Mouse (Mus musculus) cortical plate, adult 2 months (tissue): ENCODE measurements around the gene Mlana. TPM values are rescaled to one million over a fixed set of nuclear protein-coding genes. Genes with fewer than 3 reads are reported as not detected.

Experiments used
- H3K27ac ChIP-seq: fragments of 200-500 bp; 2 replicates; pipeline ENCODE4 v1.5.1; 2012; ENCODE audit warnings: low read length, control low read depth, inconsistent platforms; ENCODE audit not compliant: insufficient read depth
- H3K4me1 ChIP-seq: fragments of 200-500 bp; 2 replicates; pipeline ENCODE4 v1.6.1; 2011; ENCODE audit warnings: low read length; ENCODE audit not compliant: control insufficient read depth, insufficient read depth
- H3K4me3 ChIP-seq: fragments of 200-500 bp; 2 replicates; pipeline ENCODE4 v1.5.1; 2011; ENCODE audit warnings: mild to moderate bottlenecking, low read length, control low read depth; ENCODE audit not compliant: insufficient read depth
- CTCF ChIP-seq: fragments of 200-500 bp; IDR thresholded peaks from 2 replicates; pipeline ENCODE4 v1.5.1; 2011; ENCODE audit warnings: mild to moderate bottlenecking, control low read depth, low read length; ENCODE audit not compliant: insufficient read depth; ENCODE audit errors: extremely low read depth
- POLR2A ChIP-seq: fragments of 200-500 bp; IDR thresholded peaks from 2 replicates; pipeline ENCODE4 v1.6.1; 2011; ENCODE audit warnings: mild to moderate bottlenecking, low read length, control low read depth; ENCODE audit not compliant: insufficient read depth; ENCODE audit errors: extremely low read depth
- polyA plus RNA-seq: library from polyadenylated mRNA; depleted of rRNA; stranded (reverse); fragments of >200 nt; gene quantifications from 2 replicates; pipeline ENCODE4 v1.2.3, GENCODE M21; 2012; rRNA removed

Mlana gene
- polyA plus RNA-seq, 1 experiment, result not detected

DNA sequence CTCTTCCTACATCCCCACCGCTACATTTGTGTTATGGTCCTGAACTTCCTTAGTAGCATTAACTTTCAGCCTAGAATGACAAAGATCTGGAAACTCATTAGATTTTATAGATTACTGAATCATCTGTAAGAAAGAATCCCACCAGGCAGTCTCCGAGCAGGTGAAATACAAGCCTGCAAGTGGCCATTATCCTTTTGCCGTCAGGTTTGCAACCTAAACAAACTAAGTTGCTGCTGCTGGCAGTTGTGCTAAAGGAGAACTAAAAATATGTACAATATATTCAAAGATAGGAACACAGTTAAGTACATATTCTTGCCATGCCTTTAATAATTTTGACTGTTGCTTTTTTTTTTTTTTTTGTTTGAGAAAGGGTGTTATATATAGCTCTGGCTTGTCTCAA, 37.8 kb downstream of the Mlana start:
- no peaks in the 10 kb centered on the region for H3K4me1 ChIP-seq
- H3K4me3 ChIP-seq, result no peak overlapping the region
- H3K27ac ChIP-seq, result no peak overlapping the region
- TF ChIP-seq CTCF (no peak), POLR2A (no peak)

DNA sequence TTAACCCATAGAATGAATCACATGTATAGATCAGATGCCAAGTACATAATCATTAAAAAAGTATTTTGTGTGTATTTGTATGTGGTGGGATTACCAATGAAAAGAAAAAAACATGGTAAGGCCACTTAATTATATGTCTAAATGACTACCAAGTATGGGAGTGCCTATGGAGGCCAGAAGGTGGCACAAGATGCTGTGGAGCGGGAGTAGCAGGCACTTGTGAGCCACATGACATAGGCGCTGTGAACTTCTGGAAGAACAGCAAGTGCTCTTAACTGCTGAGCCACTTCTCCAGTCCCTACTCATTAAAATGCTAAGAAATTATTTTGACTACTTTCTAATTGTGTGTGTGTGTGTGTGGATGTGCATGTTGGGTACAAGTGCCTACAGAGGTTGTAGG, 42.0 kb downstream of the Mlana start:
- no peak overlapping the region for H3K27ac ChIP-seq
- H3K4me3 ChIP-seq, result no peak overlapping the region
- TF ChIP-seq POLR2A, result no peak
- TF ChIP-seq CTCF, result no peak
- H3K4me1 ChIP-seq, result no peaks in the 10 kb centered on the region

DNA sequence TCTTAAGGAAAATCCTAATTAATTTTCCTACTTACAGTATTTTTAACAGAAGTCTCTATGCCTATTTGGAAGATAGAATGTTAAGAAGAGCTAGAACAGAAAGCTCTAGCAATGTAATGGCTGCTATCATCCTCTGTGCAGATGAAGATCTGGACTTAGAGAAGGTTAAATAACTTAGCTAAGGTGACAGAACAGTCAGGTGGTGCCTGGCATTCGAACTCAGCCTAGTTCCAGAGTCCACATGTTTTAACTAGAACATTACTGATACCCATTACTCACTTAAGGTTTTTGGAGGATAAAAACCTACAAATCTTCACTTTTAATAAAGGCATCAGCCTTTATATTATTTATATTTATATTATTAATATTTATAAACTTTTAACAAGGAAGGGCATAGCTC, 43.0 kb downstream of the Mlana start:
- no peak overlapping the region for H3K27ac ChIP-seq
- TF ChIP-seq CTCF (no peak), POLR2A (no peak)

GRCm38 (mm10) chr19:29743531-29743930, 45.9 kb downstream of the Mlana start:
- no peak for TF ChIP-seq CTCF
- TF ChIP-seq POLR2A, result no peak
- H3K27ac ChIP-seq, result no peak overlapping the region
- H3K4me1 ChIP-seq, result no peaks in the 10 kb centered on the region
- H3K4me3 ChIP-seq, result no peak overlapping the region

More for the DNA sequence above, 43.0 kb downstream of the Mlana start:
- Histone ChIP-seq H3K4me3 (no peak overlapping the region), H3K4me1 (no peaks in the 10 kb centered on the region)

GRCm38 (mm10) chr19:29750994-29751393, 53.4 kb downstream of the Mlana start:
- TF ChIP-seq POLR2A, result no peak
- no peak for TF ChIP-seq CTCF
- Histone ChIP-seq H3K27ac (no peak overlapping the region), H3K4me1 (no peaks in the 10 kb centered on the region), H3K4me3 (no peak overlapping the region)

- H3K27ac ChIP-seq, result no peak overlapping the region
- TF ChIP-seq POLR2A, result no peak
- TF ChIP-seq CTCF, result no peak
- no peaks in the 10 kb centered on the region for H3K4me1 ChIP-seq
- no peak overlapping the region for H3K4me3 ChIP-seq
Observed at GRCm38 (mm10) chr19:29753939-29754338, 56.3 kb downstream of the Mlana start.

Other genes with a start within 250 kb of the Mlana start
- gene Ric1, start 175.5 kb upstream of the Mlana start, polyA plus RNA-seq, result 28.9 and 29.9 TPM in 2 replicates
- gene Ermp1, start 49.4 kb upstream of the Mlana start, polyA plus RNA-seq, result 27.5 and 28.2 TPM in 2 replicates
- 27.0 and 27.4 TPM in 2 replicates for gene 9930021J03Rik, start 108.2 kb downstream of the Mlana start, polyA plus RNA-seq
- 14.5 and 15.9 TPM in 2 replicates for gene Ranbp6, start 115.2 kb downstream of the Mlana start, polyA plus RNA-seq
- 34.3 and 37.2 TPM in 2 replicates for gene Il33, start 227.3 kb downstream of the Mlana start, polyA plus RNA-seq